Mouse (Mus musculus) G1E (cell line): ENCODE data around the gene Slc7a6. TPM values are rescaled to one million over a fixed set of nuclear protein-coding genes. Genes with fewer than 3 reads are reported as not detected.

Source experiments
- ATAC-seq: 2 replicates; pipeline ENCODE4 v1.8.0; 2016; ENCODE audit warnings: mild to moderate bottlenecking; ENCODE audit not compliant: insufficient number of reproducible peaks, poor library complexity, low FRiP score, severe bottlenecking; ENCODE audit errors: extremely low read depth
- DNase-seq: peaks from one replicate; pipeline ENCODE4 v3.0.0; 2012; ENCODE audit warnings: low spot score
- H3K27me3 ChIP-seq: 2 replicates; pipeline ENCODE4 v1.6.1; 2012; ENCODE audit warnings: mild to moderate bottlenecking, low read length, inconsistent platforms; ENCODE audit not compliant: insufficient read depth
- H3K36me3 ChIP-seq: replicated peaks from 2 replicates; pipeline ENCODE3; 2012; ENCODE audit warnings: mild to moderate bottlenecking, inconsistent platforms
- H3K4me1 ChIP-seq: 2 replicates; pipeline ENCODE4 v1.6.1; 2012; ENCODE audit warnings: low read depth, low read length, inconsistent platforms, mixed read lengths; ENCODE audit not compliant: insufficient read depth
- H3K4me3 ChIP-seq: 2 replicates; pipeline ENCODE4 v1.5.1; 2012; ENCODE audit warnings: low read depth, mild to moderate bottlenecking, inconsistent platforms, low read length, moderate library complexity, mixed read lengths
- H3K9me3 ChIP-seq: replicated peaks from 2 replicates; pipeline ENCODE4 v1.6.1; 2012; ENCODE audit warnings: inconsistent platforms
- POLR2AphosphoS5 ChIP-seq: IDR thresholded peaks from 2 replicates; pipeline ENCODE4 v1.6.1; 2012; ENCODE audit warnings: low read depth, low read length, inconsistent platforms; ENCODE audit not compliant: insufficient replicate concordance
- polyA plus RNA-seq: library from polyadenylated mRNA; stranded (reverse); fragments of >175 nt; gene quantifications from 2 replicates; pipeline ENCODE4 v1.2.3, GENCODE M21; 2012
- total RNA-seq, 2 experiments: library from RNA; stranded (forward) in 1 of 2; stranded (reverse) in 1 of 2; fragments of 200-1000 nt in 1 of 2; fragments of >200 nt in 1 of 2; fragmentation: Nextera tagmentation in 1 of 2; gene quantifications; 2 replicates each; pipeline ENCODE4 v1.2.3; 2014 to 2017

The Slc7a6 gene
- total and polyA plus RNA-seq, 3 experiments: 1.3 to 7.1 (median 4.1) TPM

- Histone ChIP-seq H3K27me3 (no peaks in the 10 kb centered on the region), H3K4me1 (peaks cover 18% of the 10 kb centered on the region), H3K4me3 (no peak overlapping the region), H3K9me3 (no peaks in the 10 kb centered on the region), H3K36me3 (peaks cover 94% of the 10 kb centered on the region)
- ATAC-seq: no peak
- DNase-seq: no peak
- TF ChIP-seq POLR2AphosphoS5: no peak
Measured at GRCm38 (mm10) chr8:106237106-106237505, 68.4 kb downstream of the Slc7a6 start.

Other genes starting within 250 kb of the Slc7a6 start
- not detected in 2 replicates for gene Ctrl, start 235.0 kb upstream of the Slc7a6 start, total RNA-seq (2014; fragmentation: Nextera tagmentation)
- 0.38 and 1.1 TPM in 2 replicates for gene Ctrl, start 235.0 kb upstream of the Slc7a6 start, total RNA-seq (2017)
- 0.14 TPM in 1 of 2 replicates, not detected in the other for gene Ctrl, start 235.0 kb upstream of the Slc7a6 start, polyA plus RNA-seq
- gene Psmb10, start 230.4 kb upstream of the Slc7a6 start, total RNA-seq (2014; fragmentation: Nextera tagmentation): 14.4 and 16.3 TPM in 2 replicates
- gene Psmb10, start 230.4 kb upstream of the Slc7a6 start, total RNA-seq (2017): 15.3 and 19.7 TPM in 2 replicates
- gene Psmb10, start 230.4 kb upstream of the Slc7a6 start, polyA plus RNA-seq: 125 and 148 TPM in 2 replicates
- 0.92 TPM in 1 of 2 replicates, not detected in the other for gene Lcat, start 225.5 kb upstream of the Slc7a6 start, total RNA-seq (2014; fragmentation: Nextera tagmentation)
- 0.17 and 0.22 TPM in 2 replicates for gene Lcat, start 225.5 kb upstream of the Slc7a6 start, total RNA-seq (2017)
- 0.29 and 0.40 TPM in 2 replicates for gene Lcat, start 225.5 kb upstream of the Slc7a6 start, polyA plus RNA-seq
- gene Slc12a4, start 202.8 kb upstream of the Slc7a6 start, total RNA-seq (2014; fragmentation: Nextera tagmentation): 3.7 and 4.4 TPM in 2 replicates
- gene Slc12a4, start 202.8 kb upstream of the Slc7a6 start, total RNA-seq (2017): 6.6 and 7.2 TPM in 2 replicates
- 7.4 and 8.7 TPM in 2 replicates for gene Slc12a4, start 202.8 kb upstream of the Slc7a6 start, polyA plus RNA-seq
- not detected in 2 replicates for gene Dpep3, start 189.4 kb upstream of the Slc7a6 start, total RNA-seq (2014; fragmentation: Nextera tagmentation)
- 0.05 TPM in 1 of 2 replicates, not detected in the other for gene Dpep3, start 189.4 kb upstream of the Slc7a6 start, total RNA-seq (2017)
- not detected in 2 replicates for gene Dpep3, start 189.4 kb upstream of the Slc7a6 start, polyA plus RNA-seq
- gene Dus2, start 177.5 kb upstream of the Slc7a6 start, total RNA-seq (2014; fragmentation: Nextera tagmentation): 20.9 and 21.7 TPM in 2 replicates
- 14.2 and 18.3 TPM in 2 replicates for gene Dus2, start 177.5 kb upstream of the Slc7a6 start, total RNA-seq (2017)
- gene Dus2, start 177.5 kb upstream of the Slc7a6 start, polyA plus RNA-seq: 3.6 and 3.9 TPM in 2 replicates
- gene Dpep2nb, start 162.9 kb upstream of the Slc7a6 start, total RNA-seq (2014; fragmentation: Nextera tagmentation): not detected in 2 replicates
- 0.16 TPM in 1 of 2 replicates, not detected in the other for gene Dpep2nb, start 162.9 kb upstream of the Slc7a6 start, total RNA-seq (2017)
- gene Dpep2nb, start 162.9 kb upstream of the Slc7a6 start, polyA plus RNA-seq: not detected in 2 replicates
- 9.9 TPM in 2 replicates for gene Ddx28, start 157.0 kb upstream of the Slc7a6 start, total RNA-seq (2014; fragmentation: Nextera tagmentation)
- gene Ddx28, start 157.0 kb upstream of the Slc7a6 start, total RNA-seq (2017): 18.6 and 19.4 TPM in 2 replicates
- 22.6 and 26.0 TPM in 2 replicates for gene Ddx28, start 157.0 kb upstream of the Slc7a6 start, polyA plus RNA-seq
- 189 and 192 TPM in 2 replicates for gene Nfatc3, start 110.0 kb upstream of the Slc7a6 start, total RNA-seq (2014; fragmentation: Nextera tagmentation)
- gene Nfatc3, start 110.0 kb upstream of the Slc7a6 start, total RNA-seq (2017): 29.6 and 31.0 TPM in 2 replicates
- 13.0 and 15.0 TPM in 2 replicates for gene Nfatc3, start 110.0 kb upstream of the Slc7a6 start, polyA plus RNA-seq
- gene Esrp2, start 31.9 kb upstream of the Slc7a6 start, total RNA-seq (2014; fragmentation: Nextera tagmentation): not detected in 2 replicates
- 0.06 TPM in 1 of 2 replicates, not detected in the other for gene Esrp2, start 31.9 kb upstream of the Slc7a6 start, total RNA-seq (2017)
- gene Esrp2, start 31.9 kb upstream of the Slc7a6 start, polyA plus RNA-seq: not detected in 2 replicates
- 0.83 TPM in 1 of 2 replicates, not detected in the other for gene Pla2g15, start 18.5 kb upstream of the Slc7a6 start, total RNA-seq (2014; fragmentation: Nextera tagmentation)
- 0.55 and 1.5 TPM in 2 replicates for gene Pla2g15, start 18.5 kb upstream of the Slc7a6 start, total RNA-seq (2017)
- gene Pla2g15, start 18.5 kb upstream of the Slc7a6 start, polyA plus RNA-seq: 0.29 and 0.39 TPM in 2 replicates
- 32.7 and 36.3 TPM in 2 replicates for gene Slc7a6os, start 42.1 kb downstream of the Slc7a6 start, total RNA-seq (2014; fragmentation: Nextera tagmentation)
- gene Slc7a6os, start 42.1 kb downstream of the Slc7a6 start, total RNA-seq (2017): 41.0 and 45.6 TPM in 2 replicates
- 24.1 and 25.6 TPM in 2 replicates for gene Slc7a6os, start 42.1 kb downstream of the Slc7a6 start, polyA plus RNA-seq
- gene Prmt7, start 42.1 kb downstream of the Slc7a6 start, total RNA-seq (2014; fragmentation: Nextera tagmentation): 16.1 and 20.0 TPM in 2 replicates
- 22.8 and 27.4 TPM in 2 replicates for gene Prmt7, start 42.1 kb downstream of the Slc7a6 start, total RNA-seq (2017)
- gene Prmt7, start 42.1 kb downstream of the Slc7a6 start, polyA plus RNA-seq: 20.5 and 43.9 TPM in 2 replicates
- not detected in 2 replicates for gene Smpd3, start 169.1 kb downstream of the Slc7a6 start, total RNA-seq (2014; fragmentation: Nextera tagmentation)
- gene Smpd3, start 169.1 kb downstream of the Slc7a6 start, total RNA-seq (2017): 0.06 TPM in 1 of 2 replicates, not detected in the other
- not detected in 2 replicates for gene Smpd3, start 169.1 kb downstream of the Slc7a6 start, polyA plus RNA-seq
- gene Zfp90, start 246.5 kb downstream of the Slc7a6 start, total RNA-seq (2014; fragmentation: Nextera tagmentation): not detected in 2 replicates
- 0.22 and 0.29 TPM in 2 replicates for gene Zfp90, start 246.5 kb downstream of the Slc7a6 start, total RNA-seq (2017)
- not detected in 2 replicates for gene Zfp90, start 246.5 kb downstream of the Slc7a6 start, polyA plus RNA-seq